Mouse (Mus musculus): ENCODE results near the gene Ryr2. TPM values are rescaled to one million over a fixed set of nuclear protein-coding genes. Genes with fewer than 3 reads are reported as not detected.

Ryr2 gene
- polyA plus RNA-seq, 1 experiment from 2014 or later, result 0.19 TPM

- H3K4me1 ChIP-seq, result no peaks in the 10 kb centered on the region
- 86% methylated on average over 6 of the region's 6 CpGs for WGBS
- H3K4me3 ChIP-seq, result no peak overlapping the region
- H3K9me3 ChIP-seq, result no peaks in the 10 kb centered on the region; the same call in 1 of the 2 replicates
- DNase-seq (ENCODE audit: extremely low spot score, low spot score), result no peak
- H3K27ac ChIP-seq, result no peak overlapping the region
- no peaks in the 10 kb centered on the region for H3K27me3 ChIP-seq (ENCODE audit: poor library complexity, severe bottlenecking)
- H3K36me3 ChIP-seq (replicated peaks), result no peaks in the 10 kb centered on the region
These were observed 97.6 kb downstream of the Ryr2 start for GRCm38 (mm10) chr13:12008995-12009689.

- Histone ChIP-seq H3K4me3 (no peak overlapping the region), H3K36me3 (replicated peaks) (no peaks in the 10 kb centered on the region), H3K27ac (no peak overlapping the region), H3K9me3 (no peaks in the 10 kb centered on the region; the same call in 1 of the 2 replicates), H3K27me3 (ENCODE audit: poor library complexity, severe bottlenecking) (no peaks in the 10 kb centered on the region), H3K4me1 (no peaks in the 10 kb centered on the region)
- DNase-seq (ENCODE audit: extremely low spot score, low spot score), result no peak
- WGBS, result 77% methylated on average over 2 of the region's 2 CpGs
These were observed 99.2 kb downstream of the Ryr2 start for GRCm38 (mm10) chr13:12007579-12007978.

DNA sequence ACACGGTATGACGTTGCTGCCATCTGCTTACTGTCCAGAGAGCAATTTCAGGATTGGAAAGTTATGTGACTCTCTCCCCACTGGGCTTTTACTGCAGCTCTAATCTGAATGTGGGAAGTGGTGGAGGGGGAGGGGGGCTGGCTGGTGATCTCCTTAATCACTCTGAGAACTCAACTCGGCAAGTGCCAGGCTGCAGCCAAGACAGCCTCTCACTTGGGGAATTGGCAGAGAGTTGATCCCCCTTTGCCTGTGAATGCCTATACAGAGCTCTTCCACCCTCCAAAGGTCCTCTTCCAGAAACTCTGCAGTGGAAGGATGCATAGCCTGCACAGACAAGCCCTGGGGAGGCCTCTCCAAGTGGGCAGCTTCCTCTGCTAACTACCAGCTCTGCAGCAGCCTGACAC is 104.9 kb downstream of the Ryr2 start:
- no peak for DNase-seq (ENCODE audit: extremely low spot score, low spot score)
- Histone ChIP-seq H3K27me3 (ENCODE audit: poor library complexity, severe bottlenecking) (no peaks in the 10 kb centered on the region), H3K4me1 (no peaks in the 10 kb centered on the region), H3K27ac (no peak overlapping the region), H3K36me3 (replicated peaks) (no peaks in the 10 kb centered on the region), H3K4me3 (no peak overlapping the region), H3K9me3 (no peaks in the 10 kb centered on the region)
- WGBS, result 66% methylated on average over 3 of the region's 3 CpGs

DNA sequence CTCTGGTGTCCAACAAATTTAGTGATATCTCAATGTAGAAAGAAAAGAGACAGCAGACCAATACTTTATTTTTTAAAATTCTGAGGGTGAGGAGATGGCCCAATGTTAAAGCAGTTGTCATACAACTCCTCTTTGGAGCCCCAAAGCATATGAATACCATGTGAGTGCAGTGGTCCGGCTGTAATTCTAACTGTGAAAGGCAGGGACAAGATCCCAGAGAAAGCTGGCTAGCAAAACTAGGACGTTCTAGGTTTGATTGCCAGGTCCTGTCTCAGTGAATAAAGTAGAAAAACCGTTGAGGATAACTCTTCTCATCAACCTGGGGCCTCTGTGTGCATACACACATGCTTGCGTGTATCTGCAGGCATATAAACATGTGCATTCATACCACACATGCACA is 106.9 kb downstream of the Ryr2 start:
- no peaks in the 10 kb centered on the region for H3K4me1 ChIP-seq
- H3K27me3 ChIP-seq (ENCODE audit: poor library complexity, severe bottlenecking), result no peaks in the 10 kb centered on the region
- no peaks in the 10 kb centered on the region for H3K36me3 ChIP-seq (replicated peaks)
- DNase-seq (ENCODE audit: extremely low spot score, low spot score), result no peak
- H3K4me3 ChIP-seq, result no peak overlapping the region
- WGBS, result 78% methylated on average over 4 of the region's 4 CpGs
- H3K9me3 ChIP-seq, result no peaks in the 10 kb centered on the region
- H3K27ac ChIP-seq, result no peak overlapping the region

- WGBS, result 84% methylated on average over 2 of the region's 2 CpGs
- Histone ChIP-seq H3K27me3 (ENCODE audit: poor library complexity, severe bottlenecking) (no peaks in the 10 kb centered on the region), H3K27ac (no peak overlapping the region), H3K4me1 (no peaks in the 10 kb centered on the region), H3K36me3 (replicated peaks) (no peaks in the 10 kb centered on the region), H3K9me3 (no peaks in the 10 kb centered on the region), H3K4me3 (no peak overlapping the region)
- DNase-seq (ENCODE audit: extremely low spot score, low spot score), result no peak
These were observed 109.4 kb downstream of the Ryr2 start for GRCm38 (mm10) chr13:11997366-11997765.

DNA sequence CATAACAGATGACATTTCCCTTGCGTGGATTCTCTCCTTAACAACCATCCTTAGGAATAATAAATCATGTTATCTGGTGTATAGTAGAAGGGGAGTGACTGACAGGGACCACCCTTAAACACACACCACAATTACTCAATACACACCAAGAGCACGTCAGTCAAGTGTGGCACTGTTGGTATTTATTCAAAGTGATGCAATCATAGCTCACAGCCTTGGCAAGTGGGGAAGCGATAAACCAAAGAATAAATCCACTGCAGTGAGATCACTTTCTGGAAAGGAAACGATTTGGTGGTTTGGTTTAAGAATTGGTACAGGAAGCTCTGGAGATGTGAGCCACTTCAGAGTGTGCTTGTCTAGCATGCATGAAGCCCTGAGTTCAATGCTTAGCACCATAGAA is 119.2 kb downstream of the Ryr2 start:
- Histone ChIP-seq H3K36me3 (replicated peaks) (no peaks in the 10 kb centered on the region), H3K27ac (no peak overlapping the region), H3K4me1 (no peaks in the 10 kb centered on the region), H3K27me3 (ENCODE audit: poor library complexity, severe bottlenecking) (no peaks in the 10 kb centered on the region), H3K9me3 (no peaks in the 10 kb centered on the region), H3K4me3 (no peak overlapping the region)
- DNase-seq (ENCODE audit: extremely low spot score, low spot score), result no peak
- 90% methylated on average over 4 of the region's 4 CpGs for WGBS

- no peak for DNase-seq (ENCODE audit: extremely low spot score, low spot score)
- Histone ChIP-seq H3K27ac (no peak overlapping the region), H3K4me1 (no peaks in the 10 kb centered on the region), H3K27me3 (ENCODE audit: poor library complexity, severe bottlenecking) (no peaks in the 10 kb centered on the region), H3K9me3 (no peaks in the 10 kb centered on the region), H3K4me3 (no peak overlapping the region), H3K36me3 (replicated peaks) (no peaks in the 10 kb centered on the region)
- 97% methylated on average over 3 of the region's 3 CpGs for WGBS
These were observed 121.7 kb downstream of the Ryr2 start for GRCm38 (mm10) chr13:11985056-11985455.

DNA sequence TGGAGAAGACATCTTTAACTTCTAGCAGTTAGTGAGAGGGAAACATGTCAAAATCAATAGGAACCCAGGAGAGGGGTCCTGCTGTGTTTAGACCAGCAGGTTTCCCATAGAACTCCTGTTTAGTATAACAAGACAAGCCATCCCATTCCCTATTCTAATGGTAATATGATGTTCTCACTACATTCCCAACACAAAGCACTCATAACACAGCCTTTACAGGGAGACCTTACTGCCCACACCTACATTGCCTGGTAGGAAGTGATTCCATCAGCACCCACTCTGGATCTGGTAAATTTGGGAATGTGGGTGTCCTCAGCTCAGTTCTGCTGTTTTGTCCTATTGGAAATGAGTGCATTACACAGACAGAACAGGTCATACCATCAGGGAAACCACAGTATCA is 127.7 kb downstream of the Ryr2 start:
- Histone ChIP-seq H3K27me3 (ENCODE audit: poor library complexity, severe bottlenecking) (no peaks in the 10 kb centered on the region), H3K36me3 (replicated peaks) (no peaks in the 10 kb centered on the region), H3K27ac (no peak overlapping the region), H3K4me1 (no peaks in the 10 kb centered on the region), H3K9me3 (no peaks in the 10 kb centered on the region), H3K4me3 (no peak overlapping the region)
- no peak for DNase-seq (ENCODE audit: extremely low spot score, low spot score)

GRCm38 (mm10) chr13:11978359-11978758 is 128.4 kb downstream of the Ryr2 start:
- no peak for DNase-seq (ENCODE audit: extremely low spot score, low spot score)
- Histone ChIP-seq H3K27me3 (ENCODE audit: poor library complexity, severe bottlenecking) (no peaks in the 10 kb centered on the region), H3K36me3 (replicated peaks) (no peaks in the 10 kb centered on the region), H3K4me3 (no peak overlapping the region), H3K4me1 (no peaks in the 10 kb centered on the region), H3K27ac (no peak overlapping the region), H3K9me3 (no peaks in the 10 kb centered on the region)
- WGBS, result 86% methylated on average over 2 of the region's 2 CpGs

GRCm38 (mm10) chr13:11977606-11978005 is 129.1 kb downstream of the Ryr2 start:
- Histone ChIP-seq H3K27me3 (ENCODE audit: poor library complexity, severe bottlenecking) (no peaks in the 10 kb centered on the region), H3K36me3 (replicated peaks) (no peaks in the 10 kb centered on the region), H3K4me3 (no peak overlapping the region), H3K27ac (no peak overlapping the region), H3K9me3 (no peaks in the 10 kb centered on the region), H3K4me1 (no peaks in the 10 kb centered on the region)
- no peak for DNase-seq (ENCODE audit: extremely low spot score, low spot score)
- WGBS, result 87% methylated on average over 4 of the region's 4 CpGs

- Histone ChIP-seq H3K9me3 (no peaks in the 10 kb centered on the region), H3K27me3 (ENCODE audit: poor library complexity, severe bottlenecking) (no peaks in the 10 kb centered on the region)
- DNase-seq (ENCODE audit: extremely low spot score, low spot score), result no peak
These were observed 142.4 kb downstream of the Ryr2 start for GRCm38 (mm10) chr13:11964391-11964790.

GRCm38 (mm10) chr13:11959488-11960174 is 147.1 kb downstream of the Ryr2 start:
- no peaks in the 10 kb centered on the region for H3K4me1 ChIP-seq
- no peak for DNase-seq (ENCODE audit: extremely low spot score, low spot score)
- H3K4me3 ChIP-seq, result no peak overlapping the region
- no peaks in the 10 kb centered on the region for H3K27me3 ChIP-seq (ENCODE audit: poor library complexity, severe bottlenecking)
- H3K36me3 ChIP-seq (replicated peaks), result no peaks in the 10 kb centered on the region
- no peaks in the 10 kb centered on the region for H3K9me3 ChIP-seq
- no peak overlapping the region for H3K27ac ChIP-seq

More at GRCm38 (mm10) chr13:11964391-11964790, 142.4 kb downstream of the Ryr2 start:
- Histone ChIP-seq H3K27ac (no peak overlapping the region), H3K36me3 (replicated peaks) (no peaks in the 10 kb centered on the region), H3K4me1 (peaks cover 3% of the 10 kb centered on the region; the same call in 1 of the 2 replicates), H3K4me3 (no peak overlapping the region)

- Histone ChIP-seq H3K27me3 (ENCODE audit: poor library complexity, severe bottlenecking) (no peaks in the 10 kb centered on the region), H3K9me3 (no peaks in the 10 kb centered on the region), H3K36me3 (replicated peaks) (no peaks in the 10 kb centered on the region), H3K4me3 (no peak overlapping the region), H3K27ac (no peak overlapping the region), H3K4me1 (no peaks in the 10 kb centered on the region)
- 79% methylated on average over 3 of the region's 3 CpGs for WGBS
- DNase-seq (ENCODE audit: extremely low spot score, low spot score), result no peak
These were observed 147.9 kb downstream of the Ryr2 start for GRCm38 (mm10) chr13:11958854-11959253.

Measured in forebrain, embryonic 10.5 days (tissue).